Mouse (Mus musculus) lung, postnatal 25 days (tissue): Measurements from ENCODE around the gene Asgr1.

Source experiments
- DNase-seq: peaks from one replicate; pipeline ENCODE4 v3.0.0; 2022; ENCODE audit warnings: low spot score

Gene Asgr1

GRCm38 (mm10) chr11:70026689-70027088 is 27.2 kb upstream of the Asgr1 start:
- no peak for DNase-seq

- DNase-seq, result no peak
Observed at GRCm38 (mm10) chr11:70027397-70027796, 26.5 kb upstream of the Asgr1 start.

DNA sequence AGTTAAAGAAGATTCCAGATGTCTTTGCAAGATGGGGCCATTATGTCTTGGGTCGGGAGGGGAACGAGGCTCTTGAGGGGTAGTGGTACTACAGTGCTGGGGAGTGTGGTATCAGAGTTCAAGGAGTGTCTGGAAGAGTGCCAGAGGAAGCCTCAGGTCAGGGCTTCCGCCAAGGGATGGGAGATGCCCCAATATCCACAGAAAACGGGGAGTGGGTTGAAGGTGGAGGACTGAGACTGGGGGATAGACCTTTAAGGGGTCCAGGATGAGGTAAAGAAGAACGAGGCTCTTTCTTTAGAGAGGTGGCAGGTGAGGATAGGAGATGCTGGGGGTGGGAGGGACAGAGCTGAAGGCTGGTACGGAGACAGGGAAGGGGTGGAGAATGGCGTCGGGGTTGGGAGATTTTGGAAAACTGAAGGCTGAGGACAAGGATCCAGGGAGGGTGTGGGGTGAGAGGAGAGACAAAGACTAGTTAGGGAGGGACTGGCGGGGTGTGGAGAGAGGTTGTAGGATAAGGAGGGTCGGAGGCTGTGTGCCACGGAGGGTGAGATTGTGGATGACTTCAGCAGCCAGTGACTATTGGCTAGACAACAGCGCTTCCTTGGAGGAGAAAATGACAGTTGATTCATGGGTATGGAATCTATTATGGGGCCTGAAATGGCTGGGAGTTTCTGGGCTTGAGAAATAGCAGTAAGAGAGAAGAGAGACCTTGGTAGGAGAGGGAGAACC is 25.3 kb upstream of the Asgr1 start:
- no peak for DNase-seq

- peak; percentile 57 for DNase-seq
Observed at GRCm38 (mm10) chr11:70029130-70029801, 24.6 kb upstream of the Asgr1 start.

GRCm38 (mm10) chr11:70029829-70030550 is 23.9 kb upstream of the Asgr1 start:
- no peak for DNase-seq

GRCm38 (mm10) chr11:70030651-70031320 is 23.1 kb upstream of the Asgr1 start:
- no peak for DNase-seq

DNA sequence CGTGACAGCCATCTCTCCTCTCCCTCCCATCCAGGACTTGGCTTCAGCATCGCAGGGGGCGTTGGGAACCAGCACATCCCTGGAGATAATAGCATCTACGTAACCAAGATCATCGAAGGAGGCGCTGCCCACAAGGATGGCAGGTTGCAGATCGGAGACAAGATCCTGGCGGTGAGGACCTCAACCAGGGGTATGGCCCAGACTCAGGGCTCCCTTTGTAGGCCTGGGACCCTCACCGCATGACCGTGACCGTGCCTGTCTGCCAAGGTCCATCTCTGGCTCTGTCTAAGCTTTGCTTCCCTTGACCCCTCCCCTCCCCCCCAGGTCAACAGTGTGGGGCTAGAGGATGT is 22.6 kb upstream of the Asgr1 start:
- DNase-seq, result no peak

GRCm38 (mm10) chr11:70038174-70038573 is 15.7 kb upstream of the Asgr1 start:
- no peak for DNase-seq

DNA sequence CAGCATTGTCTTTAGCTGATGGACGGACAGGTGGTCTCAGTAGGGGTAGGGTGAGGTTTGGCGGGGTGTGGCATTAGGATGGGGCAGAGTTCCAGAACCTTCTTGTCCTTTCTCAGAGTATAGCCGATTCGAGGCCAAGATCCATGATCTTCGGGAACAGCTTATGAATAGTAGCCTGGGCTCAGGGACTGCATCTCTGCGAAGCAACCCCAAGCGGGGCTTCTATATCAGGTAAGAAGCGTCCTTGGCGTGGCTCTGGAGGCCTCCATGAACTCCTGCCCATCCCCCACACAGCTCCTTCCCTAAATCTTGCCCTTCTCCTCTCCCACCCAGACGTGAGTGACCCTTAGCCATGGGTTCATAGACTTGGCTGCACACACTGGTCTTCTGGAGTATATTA is 14.3 kb upstream of the Asgr1 start:
- DNase-seq, result no peak

GRCm38 (mm10) chr11:70040184-70040583 is 13.7 kb upstream of the Asgr1 start:
- DNase-seq, result no peak

GRCm38 (mm10) chr11:70042309-70043085 is 11.4 kb upstream of the Asgr1 start:
- DNase-seq, result no peak

DNA sequence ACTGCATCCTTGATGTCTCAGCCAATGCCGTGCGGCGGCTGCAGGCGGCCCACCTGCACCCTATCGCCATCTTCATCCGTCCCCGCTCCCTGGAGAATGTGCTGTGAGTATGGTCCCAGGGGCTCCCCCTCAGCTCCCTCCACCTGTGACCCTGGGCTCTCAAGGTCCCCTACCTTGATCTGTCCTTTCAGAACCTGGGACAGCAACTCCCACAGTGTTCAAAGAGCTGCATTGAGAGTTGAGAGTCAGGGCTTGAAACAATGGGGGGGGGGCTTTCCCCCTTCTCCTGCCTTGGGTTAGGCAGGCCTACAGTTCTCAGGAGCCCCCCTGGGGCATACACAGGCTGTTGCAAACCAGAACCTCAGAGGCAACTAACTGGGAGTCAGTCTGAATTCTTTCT is 10.2 kb upstream of the Asgr1 start:
- DNase-seq, result no peak

- no peak for DNase-seq
Observed at GRCm38 (mm10) chr11:70045435-70045834, 8.4 kb upstream of the Asgr1 start.

- DNase-seq, result no peak
Observed at GRCm38 (mm10) chr11:70049366-70049765, 4.5 kb upstream of the Asgr1 start.

GRCm38 (mm10) chr11:70049816-70050215 is 4.1 kb upstream of the Asgr1 start:
- no peak for DNase-seq

GRCm38 (mm10) chr11:70053156-70053555 is 729 bp upstream of the Asgr1 start:
- no peak for DNase-seq

GRCm38 (mm10) chr11:70055618-70056214 is 1.8 kb downstream of the Asgr1 start:
- peak; percentile 67 for DNase-seq

DNA sequence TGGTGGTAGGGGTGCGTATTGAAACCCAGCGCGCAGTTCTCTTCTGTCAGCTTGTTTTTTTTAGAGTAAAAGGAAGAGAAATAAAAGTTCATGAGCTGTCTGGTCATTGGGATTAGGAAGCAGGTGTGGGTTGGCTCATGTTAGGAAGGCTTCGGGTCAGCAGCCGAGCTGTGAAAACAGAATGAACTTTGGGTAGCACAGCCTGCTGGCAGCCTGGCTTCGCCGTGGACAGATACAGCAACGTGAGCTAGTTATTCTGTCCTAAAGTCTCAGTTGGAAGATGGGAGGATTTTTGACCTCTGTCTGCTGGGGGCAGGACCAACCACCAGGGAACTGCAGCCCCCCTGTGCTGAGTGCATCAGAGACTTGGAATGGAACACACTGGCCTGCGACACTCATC is 3.9 kb downstream of the Asgr1 start:
- DNase-seq, result no peak

DNA sequence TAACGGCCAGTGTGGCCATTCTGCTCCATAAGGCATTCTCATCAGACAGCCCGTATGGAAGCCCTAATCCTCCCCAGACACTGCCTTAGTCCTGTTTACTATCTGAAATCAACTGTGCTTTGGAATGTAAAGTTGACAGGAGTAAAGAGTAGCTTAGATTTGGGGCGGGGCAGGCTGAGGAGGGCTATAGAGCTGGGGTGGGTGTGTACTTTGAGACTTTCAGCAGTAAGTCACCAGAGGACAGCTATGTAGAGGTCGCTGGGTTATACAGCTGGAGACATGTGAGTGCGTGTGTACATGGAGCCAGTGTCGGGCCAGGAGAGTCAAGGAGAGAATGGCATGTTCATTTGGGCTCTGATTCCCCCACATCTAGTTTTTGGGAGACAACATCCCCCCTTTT is 6.0 kb downstream of the Asgr1 start:
- no peak for DNase-seq

- DNase-seq, result no peak
Observed at GRCm38 (mm10) chr11:70063053-70063452, 9.2 kb downstream of the Asgr1 start.

GRCm38 (mm10) chr11:70066701-70067100 is 12.8 kb downstream of the Asgr1 start:
- no peak for DNase-seq
